Mouse (Mus musculus) heart, embryonic 11.5 days (tissue): Measurements from ENCODE around the gene Dnah5. TPM values are rescaled to one million over a fixed set of nuclear protein-coding genes. Genes with fewer than 3 reads are reported as not detected.

Experiments used
- ATAC-seq: fragments of 200-750 bp; cut with Nextera tagmentation; replicated peaks from 2 replicates; pipeline ENCODE4 v1.8.0; 2017; ENCODE audit warnings: moderate library complexity; ENCODE audit not compliant: insufficient number of reproducible peaks, low FRiP score, low TSS enrichment
- H3K27ac ChIP-seq: fragments of 300-500 bp; sonication (generic); 2 replicates; pipeline ENCODE4 v1.5.1; 2014; ENCODE audit warnings: mild to moderate bottlenecking, low read depth, low read length
- H3K27me3 ChIP-seq: fragments of 300-500 bp; sonication (generic); 2 replicates; pipeline ENCODE4 v1.6.1; 2014; ENCODE audit warnings: mild to moderate bottlenecking, low read length, mixed read lengths; ENCODE audit not compliant: control insufficient read depth, insufficient read depth
- H3K36me3 ChIP-seq: fragments of 300-500 bp; sonication (generic); 2 replicates; pipeline ENCODE4 v1.6.1; 2014; ENCODE audit warnings: mild to moderate bottlenecking, low read length, moderate library complexity, mixed read lengths; ENCODE audit not compliant: control insufficient read depth, insufficient read depth
- H3K4me1 ChIP-seq: fragments of 300-500 bp; sonication (generic); 2 replicates; pipeline ENCODE4 v1.6.1; 2014; ENCODE audit warnings: low read length; ENCODE audit not compliant: control insufficient read depth, insufficient read depth
- H3K4me2 ChIP-seq: fragments of 300-500 bp; sonication (generic); 2 replicates; pipeline ENCODE4 v1.6.1; 2014; ENCODE audit warnings: mild to moderate bottlenecking, moderate library complexity
- H3K4me3 ChIP-seq: fragments of 300-500 bp; sonication (generic); 2 replicates; pipeline ENCODE4 v1.5.1; 2014; ENCODE audit warnings: low read depth, low read length
- H3K9ac ChIP-seq: fragments of 300-500 bp; sonication (generic); 2 replicates; pipeline ENCODE4 v1.6.1; 2014; ENCODE audit warnings: mild to moderate bottlenecking, low read depth, low read length, moderate library complexity
- H3K9me3 ChIP-seq: fragments of 300-500 bp; sonication (generic); replicated peaks from 2 replicates; pipeline ENCODE4 v1.6.1; 2016; ENCODE audit warnings: low read length; ENCODE audit not compliant: control insufficient read depth
- WGBS: fragments of 180-500 bp; shearing (Covaris S2); extraction: QIAGEN DNeasy Blood & Tissue Kit; methylation state at CpG from one replicate; pipeline ENCODE4 v1.1.7; 2014; ENCODE audit not compliant: insufficient replicate concordance; 5-methylcytosine and 5-hydroxymethylcytosine counted together
- polyA plus RNA-seq: library from polyadenylated mRNA; unstranded; fragments of >200 nt; fragmentation: Nextera tagmentation; extraction: Ambion mirVana; gene quantifications from 2 replicates; pipeline ENCODE4 v1.2.1, GENCODE M21; 2014

The Dnah5 gene
- polyA plus RNA-seq, 1 experiment from 2014 or later: 0.03 TPM

- no peaks in the 10 kb centered on the region for H3K4me1 ChIP-seq
- whole genome bisulfite sequencing: 14% methylated on average over 10 of the region's 10 CpGs
- 0 out of 2 replicates have a peak, but pooled peaks have one; percentile 57 for ATAC-seq
- H3K27ac ChIP-seq: no peak overlapping the region
- H3K27me3 ChIP-seq: no peaks in the 10 kb centered on the region
- no peak overlapping the region for H3K9ac ChIP-seq
- H3K36me3 ChIP-seq: no peaks in the 10 kb centered on the region
- H3K4me2 ChIP-seq: peak overlapping the region; percentile 71
- H3K9me3 ChIP-seq: no peaks in the 10 kb centered on the region
- peak overlapping the region; percentile 36 for H3K4me3 ChIP-seq
Observed at GRCm38 (mm10) chr15:28181862-28182261, 21.7 kb upstream of the Dnah5 start.

GRCm38 (mm10) chr15:28182567-28182966, 21.0 kb upstream of the Dnah5 start:
- Histone ChIP-seq H3K9ac (no peak overlapping the region), H3K4me2 (no peak overlapping the region), H3K9me3 (no peaks in the 10 kb centered on the region), H3K4me1 (no peaks in the 10 kb centered on the region), H3K27ac (no peak overlapping the region), H3K27me3 (no peaks in the 10 kb centered on the region), H3K4me3 (no peak overlapping the region), H3K36me3 (no peaks in the 10 kb centered on the region)
- 55% methylated on average over 3 of the region's 3 CpGs for WGBS
- no peak for ATAC-seq

- Histone ChIP-seq H3K27me3 (no peaks in the 10 kb centered on the region), H3K4me1 (no peaks in the 10 kb centered on the region), H3K4me2 (peak overlapping the region; percentile 29; the same call in 1 of the 2 replicates), H3K36me3 (no peaks in the 10 kb centered on the region), H3K4me3 (no peak overlapping the region), H3K9me3 (no peaks in the 10 kb centered on the region), H3K9ac (no peak overlapping the region), H3K27ac (no peak overlapping the region)
- ATAC-seq: no peak
- WGBS: 20% methylated on average over 22 of the region's 22 CpGs
Observed at GRCm38 (mm10) chr15:28187472-28188360, 15.8 kb upstream of the Dnah5 start.

- Histone ChIP-seq H3K4me3 (no peak overlapping the region), H3K9me3 (no peaks in the 10 kb centered on the region), H3K36me3 (no peaks in the 10 kb centered on the region), H3K27ac (no peak overlapping the region), H3K9ac (no peak overlapping the region), H3K4me2 (no peak overlapping the region), H3K27me3 (no peaks in the 10 kb centered on the region), H3K4me1 (no peaks in the 10 kb centered on the region)
- WGBS: 60% methylated on average over 11 of the region's 11 CpGs
- ATAC-seq: no peak
Observed at GRCm38 (mm10) chr15:28188361-28189011, 15.1 kb upstream of the Dnah5 start.

GRCm38 (mm10) chr15:28189668-28190067, 13.9 kb upstream of the Dnah5 start:
- no peak overlapping the region for H3K27ac ChIP-seq
- no peaks in the 10 kb centered on the region for H3K27me3 ChIP-seq
- H3K36me3 ChIP-seq: no peaks in the 10 kb centered on the region
- WGBS: 34% methylated on average over 12 of the region's 12 CpGs
- H3K9ac ChIP-seq: 0 out of 2 replicates have a peak overlapping the region, but pooled peaks have one; percentile 34
- H3K4me1 ChIP-seq: no peaks in the 10 kb centered on the region
- ATAC-seq: no peak
- H3K4me3 ChIP-seq: no peak overlapping the region
- no peaks in the 10 kb centered on the region for H3K9me3 ChIP-seq
- H3K4me2 ChIP-seq: peak overlapping the region; percentile 42

- 57% methylated on average over 4 of the region's 4 CpGs for WGBS
- Histone ChIP-seq H3K36me3 (no peaks in the 10 kb centered on the region), H3K9me3 (no peaks in the 10 kb centered on the region)
Observed at GRCm38 (mm10) chr15:28198609-28199008, 4.9 kb upstream of the Dnah5 start.

GRCm38 (mm10) chr15:28204626-28205025, 1.1 kb downstream of the Dnah5 start:
- Histone ChIP-seq H3K4me3 (no peak overlapping the region), H3K4me2 (no peak overlapping the region), H3K27ac (no peak overlapping the region), H3K9me3 (no peaks in the 10 kb centered on the region), H3K36me3 (no peaks in the 10 kb centered on the region), H3K4me1 (no peaks in the 10 kb centered on the region), H3K9ac (no peak overlapping the region), H3K27me3 (no peaks in the 10 kb centered on the region)
- WGBS: 75% methylated on average over 3 of the region's 3 CpGs
- ATAC-seq: no peak

More at GRCm38 (mm10) chr15:28198609-28199008, 4.9 kb upstream of the Dnah5 start:
- Histone ChIP-seq H3K27me3 (no peaks in the 10 kb centered on the region), H3K4me1 (no peaks in the 10 kb centered on the region), H3K4me3 (no peak overlapping the region), H3K9ac (no peak overlapping the region), H3K4me2 (no peak overlapping the region), H3K27ac (no peak overlapping the region)
- ATAC-seq: no peak

GRCm38 (mm10) chr15:28207545-28207944, 4.0 kb downstream of the Dnah5 start:
- H3K9ac ChIP-seq: no peak overlapping the region
- no peaks in the 10 kb centered on the region for H3K36me3 ChIP-seq
- H3K27ac ChIP-seq: no peak overlapping the region
- no peaks in the 10 kb centered on the region for H3K27me3 ChIP-seq
- WGBS: 59% methylated on average over 2 of the region's 2 CpGs
- ATAC-seq: no peak
- H3K4me1 ChIP-seq: no peaks in the 10 kb centered on the region
- H3K4me2 ChIP-seq: no peak overlapping the region
- H3K9me3 ChIP-seq: no peaks in the 10 kb centered on the region
- H3K4me3 ChIP-seq: no peak overlapping the region
